Mouse (Mus musculus) spleen, adult 2 months (tissue): ENCODE data around the gene Ifngr2.

ENCODE experiments used
- CTCF ChIP-seq: fragments of 200-500 bp; IDR thresholded peaks from 2 replicates; pipeline ENCODE4 v1.5.1; 2011; ENCODE audit warnings: mild to moderate bottlenecking, inconsistent platforms; ENCODE audit not compliant: insufficient read depth, insufficient read length, insufficient replicate concordance; ENCODE audit errors: extremely low read depth
- POLR2A ChIP-seq: fragments of 200-500 bp; IDR thresholded peaks from 2 replicates; pipeline ENCODE4 v1.6.1; 2011; ENCODE audit warnings: low read depth, low read length, inconsistent platforms

DNA sequence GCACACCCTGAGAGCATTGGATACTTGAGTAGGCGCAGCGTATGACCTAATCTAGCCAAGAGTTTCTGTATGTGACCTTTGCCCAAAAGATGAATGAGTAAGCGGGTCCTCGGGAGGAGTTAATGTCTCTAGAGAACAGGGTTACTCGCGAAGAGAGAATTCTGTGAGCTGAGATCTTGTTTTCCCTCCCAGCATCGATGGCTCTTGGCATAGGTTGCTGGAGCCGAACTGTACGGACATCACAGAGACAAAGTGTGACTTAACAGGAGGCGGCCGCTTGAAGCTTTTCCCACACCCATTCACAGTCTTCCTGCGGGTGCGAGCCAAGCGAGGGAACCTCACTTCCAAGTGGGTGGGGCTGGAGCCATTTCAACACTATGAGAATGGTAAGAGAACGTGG is 10.8 kb downstream of the Ifngr2 start:
- no peak for TF ChIP-seq CTCF
- TF ChIP-seq POLR2A: no peak
